Mouse (Mus musculus) macrophage (primary cell): ENCODE measurements around the gene Rftn1. TPM values are rescaled to one million over a fixed set of nuclear protein-coding genes. Genes with fewer than 3 reads are reported as not detected.

ENCODE experiments used
- H3K27ac ChIP-seq: fragments of 350-480 bp; formaldehyde crosslinking; 2 replicates; pipeline ENCODE4 v1.9.0; 2021
- H3K36me3 ChIP-seq: fragments of 350-480 bp; formaldehyde crosslinking; 2 replicates; pipeline ENCODE4 v1.9.0; 2021; ENCODE audit errors: inconsistent target
- H3K4me3 ChIP-seq: fragments of 350-480 bp; formaldehyde crosslinking; 2 replicates; pipeline ENCODE4 v1.9.0; 2021; ENCODE audit errors: inconsistent target
- H3K79me2 ChIP-seq: fragments of 350-480 bp; formaldehyde crosslinking; 2 replicates; pipeline ENCODE4 v1.9.0; 2021; ENCODE audit errors: inconsistent target
- WGBS: methylation state at CpG from one replicate; pipeline ENCODE4 v1.1.7; 2026; ENCODE audit warnings: inconsistent platforms; ENCODE audit not compliant: missing documents; 5-methylcytosine and 5-hydroxymethylcytosine counted together
- polyA plus RNA-seq: library from polyadenylated mRNA; stranded (reverse); fragments of 250-400 nt; gene quantifications from 3 replicates; pipeline ENCODE4 v1.2.4, GENCODE M21; 2018; ENCODE audit warnings: inconsistent platforms

The Rftn1 gene
- polyA plus RNA-seq, 1 experiment from 2014 or later, result 50.8 TPM

GRCm38 (mm10) chr17:50069897-50070636 is 120.4 kb downstream of the Rftn1 start:
- no peak overlapping the region for H3K4me3 ChIP-seq
- H3K27ac ChIP-seq, result 0 out of 2 replicates have a peak overlapping the region, but pooled peaks have one; percentile 7
- peaks cover 31% of the 10 kb centered on the region; the same call in 1 of the 2 replicates for H3K36me3 ChIP-seq
- H3K79me2 ChIP-seq, result no peaks in the 10 kb centered on the region
- WGBS, result 76% methylated on average over 10 of the region's 10 CpGs

- H3K79me2 ChIP-seq, result no peaks in the 10 kb centered on the region
- 70% methylated on average over 5 of the region's 5 CpGs for WGBS
- H3K27ac ChIP-seq, result no peak overlapping the region
- peaks cover 31% of the 10 kb centered on the region; the same call in 1 of the 2 replicates for H3K36me3 ChIP-seq
- H3K4me3 ChIP-seq, result no peak overlapping the region
Observed at GRCm38 (mm10) chr17:50069205-50069604, 121.3 kb downstream of the Rftn1 start.

- H3K4me3 ChIP-seq, result no peak overlapping the region
- peaks cover 26% of the 10 kb centered on the region; the same call in 1 of the 2 replicates for H3K36me3 ChIP-seq
- no peak overlapping the region for H3K27ac ChIP-seq
- no peaks in the 10 kb centered on the region for H3K79me2 ChIP-seq
- 94% methylated on average over 10 of the region's 10 CpGs for whole genome bisulfite sequencing
Observed at GRCm38 (mm10) chr17:50068681-50069138, 121.8 kb downstream of the Rftn1 start.

GRCm38 (mm10) chr17:50067774-50068680 is 122.4 kb downstream of the Rftn1 start:
- WGBS, result 89% methylated on average over 5 of the region's 5 CpGs
- Histone ChIP-seq H3K27ac (no peak overlapping the region), H3K79me2 (no peaks in the 10 kb centered on the region)

GRCm38 (mm10) chr17:50066822-50067713 is 123.4 kb downstream of the Rftn1 start:
- 98% methylated on average over 8 of the region's 8 CpGs for WGBS
- no peaks in the 10 kb centered on the region for H3K79me2 ChIP-seq
- H3K27ac ChIP-seq, result no peak overlapping the region
- peaks cover 12% of the 10 kb centered on the region; the same call in 1 of the 2 replicates for H3K36me3 ChIP-seq
- no peak overlapping the region for H3K4me3 ChIP-seq

More at GRCm38 (mm10) chr17:50067774-50068680, 122.4 kb downstream of the Rftn1 start:
- no peak overlapping the region for H3K4me3 ChIP-seq
- peaks cover 19% of the 10 kb centered on the region; the same call in 1 of the 2 replicates for H3K36me3 ChIP-seq

GRCm38 (mm10) chr17:50063832-50064627 is 126.4 kb downstream of the Rftn1 start:
- no peaks in the 10 kb centered on the region for H3K79me2 ChIP-seq
- no peak overlapping the region for H3K27ac ChIP-seq
- no peak overlapping the region for H3K4me3 ChIP-seq
- 94% methylated on average over 13 of the region's 13 CpGs for WGBS
- H3K36me3 ChIP-seq, result peaks cover 12% of the 10 kb centered on the region; the same call in 1 of the 2 replicates

GRCm38 (mm10) chr17:50062649-50063048 is 127.8 kb downstream of the Rftn1 start:
- Histone ChIP-seq H3K79me2 (no peaks in the 10 kb centered on the region), H3K27ac (no peak overlapping the region), H3K4me3 (no peak overlapping the region), H3K36me3 (no peaks in the 10 kb centered on the region; the same call in 1 of the 2 replicates)
- WGBS, result 96% methylated on average over 4 of the region's 4 CpGs

GRCm38 (mm10) chr17:50061446-50061845 is 129.0 kb downstream of the Rftn1 start:
- H3K79me2 ChIP-seq, result no peaks in the 10 kb centered on the region
- no peak overlapping the region for H3K27ac ChIP-seq
- H3K36me3 ChIP-seq, result no peaks in the 10 kb centered on the region
- WGBS, result 100% methylated on average over 4 of the region's 4 CpGs
- H3K4me3 ChIP-seq, result no peak overlapping the region

- peaks cover 3% of the 10 kb centered on the region; the same call in 1 of the 2 replicates for H3K36me3 ChIP-seq
- H3K79me2 ChIP-seq, result no peaks in the 10 kb centered on the region
- WGBS, result 91% methylated on average over 2 of the region's 2 CpGs
- H3K27ac ChIP-seq, result no peak overlapping the region
- no peak overlapping the region for H3K4me3 ChIP-seq
Observed at GRCm38 (mm10) chr17:50060220-50060619, 130.3 kb downstream of the Rftn1 start.

GRCm38 (mm10) chr17:50059417-50059816 is 131.1 kb downstream of the Rftn1 start:
- no peak overlapping the region for H3K27ac ChIP-seq

GRCm38 (mm10) chr17:50055154-50055756 is 135.2 kb downstream of the Rftn1 start:
- Histone ChIP-seq H3K27ac (no peak overlapping the region), H3K79me2 (no peaks in the 10 kb centered on the region), H3K4me3 (no peak overlapping the region), H3K36me3 (peaks cover 35% of the 10 kb centered on the region)
- 97% methylated on average over 16 of the region's 16 CpGs for WGBS

More at GRCm38 (mm10) chr17:50059417-50059816, 131.1 kb downstream of the Rftn1 start:
- no peaks in the 10 kb centered on the region for H3K79me2 ChIP-seq
- WGBS, result 71% methylated on average over 5 of the region's 5 CpGs
- no peak overlapping the region for H3K4me3 ChIP-seq
- H3K36me3 ChIP-seq, result peaks cover 9% of the 10 kb centered on the region; the same call in 1 of the 2 replicates

- Histone ChIP-seq H3K27ac (no peak overlapping the region), H3K36me3 (peaks cover 35% of the 10 kb centered on the region), H3K79me2 (no peaks in the 10 kb centered on the region), H3K4me3 (no peak overlapping the region)
- 89% methylated on average over 7 of the region's 7 CpGs for WGBS
Observed at GRCm38 (mm10) chr17:50054586-50054985, 135.9 kb downstream of the Rftn1 start.

GRCm38 (mm10) chr17:50053961-50054360 is 136.5 kb downstream of the Rftn1 start:
- H3K27ac ChIP-seq, result no peak overlapping the region
- no peaks in the 10 kb centered on the region for H3K79me2 ChIP-seq
- whole genome bisulfite sequencing, result 100% methylated on average over 1 of the region's 1 CpGs
- H3K36me3 ChIP-seq, result peaks cover 35% of the 10 kb centered on the region
- no peak overlapping the region for H3K4me3 ChIP-seq
